Mouse (Mus musculus) Patski (cell line): ENCODE measurements around the gene Hbq1b. TPM values are rescaled to one million over a fixed set of nuclear protein-coding genes. Genes with fewer than 3 reads are reported as not detected.
A peak's percentile ranks its signal among the peaks of the same experiment; 100 is the strongest.
"Not testable (repeated sequence)": the region's sequence is repeated elsewhere in the genome, so short reads cannot be mapped to it uniquely, and the experiment has no call there.

ENCODE experiments used
- ATAC-seq: fragments of 100-300 bp; one replicate; pipeline ENCODE4 v1.8.0; 2021
- CTCF ChIA-PET: fragments of 350-600 bp; sonication (Branson Sonifier 250); formaldehyde crosslinking; loops from one replicate; lab custom pipeline; 2022; ENCODE audit warnings: inconsistent platforms; lab: Charles Lee
- POLR2A ChIA-PET: fragments of 350-600 bp; sonication (Branson Sonifier 250); formaldehyde crosslinking; loops from one replicate; lab custom pipeline; 2022; ENCODE audit warnings: antibody characterized with exemption, inconsistent platforms; lab: Charles Lee
- DNase-seq: peaks from one replicate; pipeline ENCODE4 v3.0.0-alpha.2; 2011; ENCODE audit warnings: low read depth, low spot score
- H3K27me3 ChIP-seq: fragments of 371-371 bp; one replicate; pipeline ENCODE4 v1.5.1; 2021
- CTCF ChIP-seq: fragments of 100-300 bp; IDR thresholded peaks from one replicate; pipeline ENCODE4 v1.5.1; 2021
- in situ Hi-C: fragments of 300-500 bp; cut with MboI; formaldehyde crosslinking; loops from 3 replicates; pipeline ENCODE4 v1.11.1; 2018; ENCODE audit warnings: low pct_unique_long_range_greater_than_20kb, mixed read lengths
- polyA plus RNA-seq: library from polyadenylated mRNA; unstranded; gene quantifications from one replicate; pipeline ENCODE4 v1.2.3, GENCODE M21; 2021

The Hbq1b gene
- polyA plus RNA-seq, 1 experiment from 2014 or later = not detected

GRCm38 (mm10) chr11:32285031-32285775, 1.6 kb upstream of the Hbq1b start:
- DNase-seq = no peak
- peaks cover 19% of the 10 kb centered on the region for H3K27me3 ChIP-seq
- no peak for TF ChIP-seq CTCF
- ATAC-seq = no peak
- in situ Hi-C loops = loop anchor here (5.0 kb wide), 1 partner anchor 103 kb away; no protein-coding TSS in a partner anchor
- CTCF ChIA-PET = interaction anchor here (1.0 kb wide), 1 partner anchor 102 kb away, joined by 3 read pairs; no protein-coding TSS in a partner anchor
- POLR2A ChIA-PET = no interaction called here

- DNase-seq, CTCF ChIA-PET, POLR2A ChIA-PET, ATAC-seq: not testable (repeated sequence)
- in situ Hi-C loops = loop anchor here (5.0 kb wide), 1 partner anchor 104 kb away; no protein-coding TSS in a partner anchor
- peaks cover 13% of the 10 kb centered on the region for H3K27me3 ChIP-seq
These were observed 878 bp upstream of the Hbq1b start for GRCm38 (mm10) chr11:32285887-32286286.

GRCm38 (mm10) chr11:32287493-32287825, 694 bp downstream of the Hbq1b start:
- in situ Hi-C loops = loop anchor here (5.0 kb wide), 1 partner anchor 105 kb away; no protein-coding TSS in a partner anchor
- CTCF ChIA-PET = interaction anchor here (1.1 kb wide), 1 partner anchor 34 kb away, joined by 4 read pairs; no protein-coding TSS in a partner anchor
- POLR2A ChIA-PET = no interaction called here
- ATAC-seq (no peak), DNase-seq (no peak)
- peaks cover 12% of the 10 kb centered on the region for H3K27me3 ChIP-seq
- TF ChIP-seq CTCF = no peak

- in situ Hi-C loops, ATAC-seq, CTCF ChIA-PET: not testable (repeated sequence)
These were observed 6.1 kb downstream of the Hbq1b start for GRCm38 (mm10) chr11:32292819-32293218.

GRCm38 (mm10) chr11:32293479-32293878, 6.7 kb downstream of the Hbq1b start:
- CTCF ChIA-PET, DNase-seq, in situ Hi-C loops, ATAC-seq, H3K27me3 ChIP-seq: not testable (repeated sequence)
- POLR2A ChIA-PET = interaction anchor here (0.6 to 0.8 kb wide), 2 partner anchors 406 to 902 kb away, joined by 3 to 4 read pairs; no protein-coding TSS in a partner anchor

More at GRCm38 (mm10) chr11:32292819-32293218, 6.1 kb downstream of the Hbq1b start:
- not testable (repeated sequence) for H3K27me3 ChIP-seq, DNase-seq
- POLR2A ChIA-PET = interaction anchor here (0.6 to 0.8 kb wide), 2 partner anchors 405 to 901 kb away, joined by 3 to 4 read pairs; no protein-coding TSS in a partner anchor

GRCm38 (mm10) chr11:32296203-32296602, 9.4 kb downstream of the Hbq1b start, which contains the start of gene Hba-a2:
Hba-a2 (plus strand) TSS chr11:32296489.
- CTCF ChIA-PET, in situ Hi-C loops: not testable (repeated sequence)

GRCm38 (mm10) chr11:32297417-32297816, 10.7 kb downstream of the Hbq1b start:
- POLR2A ChIA-PET, DNase-seq, in situ Hi-C loops, ATAC-seq: not testable (repeated sequence)
- peaks cover 20% of the 10 kb centered on the region for H3K27me3 ChIP-seq
- CTCF ChIA-PET = interaction anchor here (1.2 kb wide), 1 partner anchor 115 kb away, joined by 8 read pairs; no protein-coding TSS in a partner anchor

More at GRCm38 (mm10) chr11:32296203-32296602, 9.4 kb downstream of the Hbq1b start, which contains the start of gene Hba-a2:
- DNase-seq, POLR2A ChIA-PET: not testable (repeated sequence)
- peak; percentile 25 for ATAC-seq
- peaks cover 11% of the 10 kb centered on the region for H3K27me3 ChIP-seq

- H3K27me3 ChIP-seq = peaks cover 25% of the 10 kb centered on the region
- CTCF ChIA-PET = interaction anchor here (0.6 to 1.3 kb wide), 5 partner anchors 22 to 311 kb away, joined by 3 to 8 read pairs (median 3); no protein-coding TSS in a partner anchor
- no peak for DNase-seq
- ATAC-seq = no peak
- TF ChIP-seq CTCF = no peak
- in situ Hi-C loops = no loop called here
- POLR2A ChIA-PET = interaction anchor here (0.9 kb wide), 1 partner anchor 24 kb away, joined by 3 read pairs; no protein-coding TSS in a partner anchor
These were observed 11.2 kb downstream of the Hbq1b start for GRCm38 (mm10) chr11:32297866-32298531.

- no peak for ATAC-seq
- POLR2A ChIA-PET = interaction anchor here (0.9 kb wide), 1 partner anchor 23 kb away, joined by 3 read pairs; no protein-coding TSS in a partner anchor
- no peak for DNase-seq
- in situ Hi-C loops = no loop called here
- CTCF ChIA-PET = interaction anchor here (0.6 to 1.3 kb wide), 5 partner anchors 21 to 312 kb away, joined by 3 to 8 read pairs (median 3); no protein-coding TSS in a partner anchor
- H3K27me3 ChIP-seq = peaks cover 29% of the 10 kb centered on the region
- no peak for TF ChIP-seq CTCF
These were observed 11.8 kb downstream of the Hbq1b start for GRCm38 (mm10) chr11:32298532-32298918.

GRCm38 (mm10) chr11:32299865-32300264, 13.1 kb downstream of the Hbq1b start, which contains the start of gene Hbq1a:
Hbq1a (plus strand) TSS chr11:32300069.
- in situ Hi-C loops, POLR2A ChIA-PET: not testable (repeated sequence)

More at GRCm38 (mm10) chr11:32299865-32300264, 13.1 kb downstream of the Hbq1b start, which contains the start of gene Hbq1a:
- peak; percentile 52 for TF ChIP-seq CTCF
- ATAC-seq, CTCF ChIA-PET, DNase-seq: not testable (repeated sequence)
- peaks cover 39% of the 10 kb centered on the region for H3K27me3 ChIP-seq
